Mouse (Mus musculus) leukemia stem cell, adult 10-12 weeks (primary cell): ENCODE results near the gene Naif1. TPM values are rescaled to one million over a fixed set of nuclear protein-coding genes. Genes with fewer than 3 reads are reported as not detected.

Experiments
- polyA plus RNA-seq: library from polyadenylated mRNA; stranded (reverse); fragments of >175 nt; gene quantifications from 2 replicates; pipeline ENCODE4 v1.2.3, GENCODE M21; 2012; ENCODE audit warnings: low replicate concordance

The Naif1 gene
- polyA plus RNA-seq = 6.0 and 8.3 TPM in 2 replicates

GRCm38 (mm10) chr2:32449761-32450754 is at the start of gene Naif1:
Gene Naif1, plus strand, starts transcription at chr2:32450457.

GRCm38 (mm10) chr2:32450881-32451844 is 906 bp downstream of the Naif1 start, which contains the start of gene Slc25a25:
Gene Slc25a25, minus strand, starts transcription at chr2:32451445.

Other genes starting within 250 kb of the Naif1 start
- 27.4 and 44.9 TPM in 2 replicates for gene Pomt1, start 213.9 kb upstream of the Naif1 start, polyA plus RNA-seq
- 47.8 and 73.4 TPM in 2 replicates for gene Uck1, start 190.3 kb upstream of the Naif1 start, polyA plus RNA-seq
- gene Golga2, start 163.1 kb upstream of the Naif1 start, polyA plus RNA-seq = 17.2 and 28.6 TPM in 2 replicates
- 47.5 and 702 TPM in 2 replicates for gene Swi5, start 162.4 kb upstream of the Naif1 start, polyA plus RNA-seq
- 184 and 189 TPM in 2 replicates for gene Ciz1, start 98.1 kb upstream of the Naif1 start, polyA plus RNA-seq
- gene Dnm1, start 97.1 kb upstream of the Naif1 start, polyA plus RNA-seq = 1.1 and 1.2 TPM in 2 replicates
- gene 1110008P14Rik, start 68.5 kb upstream of the Naif1 start, polyA plus RNA-seq = 140 and 176 TPM in 2 replicates
- 9.3 and 10.4 TPM in 2 replicates for gene Lcn2, start 62.2 kb upstream of the Naif1 start, polyA plus RNA-seq
- gene Ptges2, start 54.6 kb upstream of the Naif1 start, polyA plus RNA-seq = 6.3 and 10.6 TPM in 2 replicates
- gene Slc25a25, start 988 bp downstream of the Naif1 start, polyA plus RNA-seq = 15.3 and 20.4 TPM in 2 replicates
- 23.3 and 36.8 TPM in 2 replicates for gene Fam102a, start 84.9 kb downstream of the Naif1 start, polyA plus RNA-seq
- 5.0 and 7.4 TPM in 2 replicates for gene Dpm2, start 120.4 kb downstream of the Naif1 start, polyA plus RNA-seq
- 0.31 and 1.0 TPM in 2 replicates for gene Pip5kl1, start 124.3 kb downstream of the Naif1 start, polyA plus RNA-seq
- gene 9430097D07Rik, start 125.2 kb downstream of the Naif1 start, polyA plus RNA-seq = not detected in 2 replicates
- gene St6galnac4, start 136.6 kb downstream of the Naif1 start, polyA plus RNA-seq = 41.1 and 44.9 TPM in 2 replicates
- gene St6galnac6, start 149.3 kb downstream of the Naif1 start, polyA plus RNA-seq = 39.1 and 52.2 TPM in 2 replicates
- 1.6 and 2.2 TPM in 2 replicates for gene Ak1, start 171.3 kb downstream of the Naif1 start, polyA plus RNA-seq
- 89.9 and 110 TPM in 2 replicates for gene Eng, start 196.1 kb downstream of the Naif1 start, polyA plus RNA-seq